ENCODE assay signal across 15 mouse cellular contexts in the genomic region with DNA sequence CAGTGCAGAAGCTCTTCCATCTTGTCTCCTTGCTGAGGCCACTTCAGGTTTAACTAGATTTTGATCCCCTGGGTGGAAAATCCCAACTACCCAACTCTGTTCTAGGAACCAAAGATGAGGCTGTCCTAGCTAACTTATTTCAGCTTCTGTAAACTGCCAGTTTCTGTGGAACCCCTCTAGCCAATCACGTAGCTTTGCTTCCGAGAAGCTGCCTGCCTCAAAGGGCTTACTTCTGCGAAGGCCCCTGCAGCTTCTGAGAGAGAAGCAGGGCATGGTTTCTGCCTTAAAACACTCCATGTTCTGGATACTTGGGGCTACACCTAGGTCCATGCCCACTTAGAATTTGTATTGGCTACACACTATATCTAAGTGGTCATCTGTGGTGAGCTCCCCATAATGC. TPM values are rescaled to one million over a fixed set of nuclear protein-coding genes. Genes with fewer than 3 reads are reported as not detected.
DNase-seq lines count a peak whose midpoint lies in the region; ATAC-seq and TF ChIP-seq lines count a peak whose summit lies in the region.
"Had no signal": no experiment of that assay in that cellular context is flagged by ENCODE, and none has a peak within 500 bp of the region (broad histone marks: within the 10 kb centered on the region; RNA-seq: fewer than 3 reads in every experiment).

No protein-coding gene starts in this region.

- peaks cover 30% of the 10 kb centered on the region for H3K4me1 ChIP-seq in forebrain, embryonic 13.5 days
- peaks cover 23% of the 10 kb centered on the region for H3K4me1 ChIP-seq in forebrain, embryonic 16.5 days (replicated peaks; ENCODE audit: control insufficient read depth, insufficient read depth, low read length)
- H3K4me1 ChIP-seq in intestine, embryonic 14.5 days (replicated peaks; ENCODE audit: control insufficient read depth, insufficient read depth, low read length): peaks cover 16% of the 10 kb centered on the region
- peaks cover 18% of the 10 kb centered on the region for H3K4me1 ChIP-seq in intestine, embryonic 16.5 days (ENCODE audit: control insufficient read depth, insufficient read depth, low read length)
- H3K4me1 ChIP-seq in midbrain, embryonic 15.5 days: peaks cover 26% of the 10 kb centered on the region
- peaks cover 34% of the 10 kb centered on the region for H3K4me1 ChIP-seq in midbrain, embryonic 13.5 days (replicated peaks)
- peaks cover 42% of the 10 kb centered on the region for H3K4me1 ChIP-seq in neural tube, embryonic 13.5 days (replicated peaks)
- H3K4me1 ChIP-seq in liver, postnatal 0 days (ENCODE audit: insufficient read depth): peaks cover 6% of the 10 kb centered on the region

- TF ChIP-seq EP300 in liver, postnatal 0 days (IDR thresholded peaks at IDR 0.05; ENCODE audit: low read depth): no peak

- H3K27ac ChIP-seq in forebrain, embryonic 13.5 days: peak overlapping the region; percentile 7
- H3K27ac ChIP-seq in forebrain, embryonic 16.5 days (ENCODE audit: low read length): no peak overlapping the region
- H3K27ac ChIP-seq in intestine, embryonic 14.5 days (ENCODE audit: low read depth): peak overlapping the region; percentile 49; the same call in 1 of the 2 replicates
- H3K27ac ChIP-seq in intestine, embryonic 16.5 days (ENCODE audit: low read length): no peak overlapping the region
- H3K27ac ChIP-seq in midbrain, embryonic 15.5 days: peak overlapping the region; percentile 68; the same call in 1 of the 2 replicates
- no peak overlapping the region for H3K27ac ChIP-seq in midbrain, embryonic 13.5 days
- peak overlapping the region; percentile 78 for H3K27ac ChIP-seq in neural tube, embryonic 13.5 days (replicated peaks)
- H3K27ac ChIP-seq in liver, postnatal 0 days (ENCODE audit: low read depth): no peak overlapping the region
- H3K27ac ChIP-seq: heart, adult 2 months; liver, embryonic 14.5 days had no signal

- no peaks in the 10 kb centered on the region for H3K36me3 ChIP-seq in forebrain, embryonic 13.5 days (ENCODE audit: poor library complexity, severe bottlenecking)
- H3K36me3 ChIP-seq in forebrain, embryonic 16.5 days (ENCODE audit: control insufficient read depth, insufficient read depth): no peaks in the 10 kb centered on the region
- H3K36me3 ChIP-seq in intestine, embryonic 14.5 days (ENCODE audit: control insufficient read depth, insufficient read depth, low read length): no peaks in the 10 kb centered on the region
- no peaks in the 10 kb centered on the region for H3K36me3 ChIP-seq in intestine, embryonic 16.5 days (ENCODE audit: control insufficient read depth, insufficient read depth, low read length)
- no peaks in the 10 kb centered on the region for H3K36me3 ChIP-seq in midbrain, embryonic 15.5 days (replicated peaks)
- no peaks in the 10 kb centered on the region for H3K36me3 ChIP-seq in midbrain, embryonic 13.5 days
- H3K36me3 ChIP-seq in neural tube, embryonic 13.5 days: no peaks in the 10 kb centered on the region
- H3K36me3 ChIP-seq in liver, postnatal 0 days (replicated peaks; ENCODE audit: insufficient read depth, low read length): no peaks in the 10 kb centered on the region
- H3K36me3 ChIP-seq: midbrain, embryonic 12.5 days had no signal

- peak; percentile 9; the same call in 1 of the 2 replicates for ATAC-seq in forebrain, embryonic 13.5 days
- ATAC-seq in forebrain, embryonic 16.5 days: no peak
- peak; percentile 25; the same call in 1 of the 2 replicates for ATAC-seq in intestine, embryonic 14.5 days (replicated peaks; ENCODE audit: low FRiP score, low TSS enrichment, low read depth)
- ATAC-seq in intestine, embryonic 16.5 days: no peak
- no peak for ATAC-seq in midbrain, embryonic 15.5 days (replicated peaks)
- no peak for ATAC-seq in midbrain, embryonic 13.5 days
- no peak for ATAC-seq in neural tube, embryonic 13.5 days (ENCODE audit: low read depth)
- no peak for ATAC-seq in liver, postnatal 0 days

- H3K9me3 ChIP-seq in forebrain, embryonic 13.5 days (replicated peaks): no peaks in the 10 kb centered on the region
- H3K9me3 ChIP-seq in forebrain, embryonic 16.5 days (ENCODE audit: control insufficient read depth, low read length): no peaks in the 10 kb centered on the region
- H3K9me3 ChIP-seq in intestine, embryonic 14.5 days (ENCODE audit: control insufficient read depth, low read length): no peaks in the 10 kb centered on the region
- H3K9me3 ChIP-seq in intestine, embryonic 16.5 days (ENCODE audit: control insufficient read depth, low read length): no peaks in the 10 kb centered on the region
- no peaks in the 10 kb centered on the region for H3K9me3 ChIP-seq in midbrain, embryonic 15.5 days
- no peaks in the 10 kb centered on the region for H3K9me3 ChIP-seq in midbrain, embryonic 13.5 days
- H3K9me3 ChIP-seq in neural tube, embryonic 13.5 days: no peaks in the 10 kb centered on the region
- H3K9me3 ChIP-seq in liver, postnatal 0 days (ENCODE audit: low read length): no peaks in the 10 kb centered on the region
- H3K9me3 ChIP-seq: midbrain, embryonic 12.5 days had no signal

- no peak for DNase-seq in intestine, embryonic 14.5 days (ENCODE audit: low spot score)
- DNase-seq in liver, postnatal 0 days: no peak
- DNase-seq: gastrocnemius, postnatal 10 days; right cerebral cortex, postnatal 14 days; thymus, postnatal 25 days had no signal

- H3K4me2 ChIP-seq in forebrain, embryonic 13.5 days: no peak overlapping the region
- no peak overlapping the region for H3K4me2 ChIP-seq in forebrain, embryonic 16.5 days (ENCODE audit: low read length)
- H3K4me2 ChIP-seq in intestine, embryonic 14.5 days (ENCODE audit: low read length): no peak overlapping the region
- H3K4me2 ChIP-seq in intestine, embryonic 16.5 days (ENCODE audit: low read depth, low read length): no peak overlapping the region
- no peak overlapping the region for H3K4me2 ChIP-seq in midbrain, embryonic 15.5 days
- H3K4me2 ChIP-seq in midbrain, embryonic 13.5 days (replicated peaks): no peak overlapping the region
- no peak overlapping the region for H3K4me2 ChIP-seq in neural tube, embryonic 13.5 days
- no peak overlapping the region for H3K4me2 ChIP-seq in liver, postnatal 0 days (ENCODE audit: low read depth, low read length)

- H3K9ac ChIP-seq in forebrain, embryonic 13.5 days: no peak overlapping the region
- no peak overlapping the region for H3K9ac ChIP-seq in forebrain, embryonic 16.5 days (replicated peaks; ENCODE audit: low read depth, low read length)
- no peak overlapping the region for H3K9ac ChIP-seq in intestine, embryonic 14.5 days (ENCODE audit: low read length)
- no peak overlapping the region for H3K9ac ChIP-seq in intestine, embryonic 16.5 days (ENCODE audit: low read depth, low read length)
- H3K9ac ChIP-seq in midbrain, embryonic 15.5 days: no peak overlapping the region
- H3K9ac ChIP-seq in midbrain, embryonic 13.5 days (replicated peaks): no peak overlapping the region
- no peak overlapping the region for H3K9ac ChIP-seq in neural tube, embryonic 13.5 days
- H3K9ac ChIP-seq in liver, postnatal 0 days (replicated peaks): no peak overlapping the region
- H3K9ac ChIP-seq: liver, embryonic 14.5 days had no signal

- 53% methylated on average over 3 of the region's 3 CpGs for WGBS in forebrain, embryonic 13.5 days
- WGBS in forebrain, embryonic 16.5 days: 34% methylated on average over 3 of the region's 3 CpGs
- WGBS in intestine, embryonic 14.5 days: 35% methylated on average over 3 of the region's 3 CpGs
- 44% methylated on average over 3 of the region's 3 CpGs for WGBS in intestine, embryonic 16.5 days
- WGBS in midbrain, embryonic 15.5 days: 51% methylated on average over 3 of the region's 3 CpGs
- WGBS in midbrain, embryonic 13.5 days: 47% methylated on average over 3 of the region's 3 CpGs
- 49% methylated on average over 3 of the region's 3 CpGs for WGBS in neural tube, embryonic 13.5 days
- 44% methylated on average over 3 of the region's 3 CpGs for WGBS in liver, postnatal 0 days (ENCODE audit: insufficient replicate concordance)

- H3K27me3 ChIP-seq in forebrain, embryonic 13.5 days: peaks cover 29% of the 10 kb centered on the region
- 0 out of 2 replicates have a peak, but pooled peaks cover 2% of the 10 kb centered on the region for H3K27me3 ChIP-seq in forebrain, embryonic 16.5 days (replicated peaks; ENCODE audit: control insufficient read depth, insufficient read depth, low read length)
- no peaks in the 10 kb centered on the region for H3K27me3 ChIP-seq in intestine, embryonic 14.5 days (replicated peaks; ENCODE audit: control insufficient read depth, insufficient read depth, low read length)
- H3K27me3 ChIP-seq in intestine, embryonic 16.5 days (replicated peaks; ENCODE audit: control insufficient read depth, insufficient read depth, low read length): no peaks in the 10 kb centered on the region
- H3K27me3 ChIP-seq in midbrain, embryonic 15.5 days (replicated peaks): no peaks in the 10 kb centered on the region
- H3K27me3 ChIP-seq in midbrain, embryonic 13.5 days: 0 out of 2 replicates have a peak, but pooled peaks cover 7% of the 10 kb centered on the region
- H3K27me3 ChIP-seq in neural tube, embryonic 13.5 days: no peaks in the 10 kb centered on the region
- no peaks in the 10 kb centered on the region for H3K27me3 ChIP-seq in liver, postnatal 0 days (ENCODE audit: insufficient read depth, low read length)
- H3K27me3 ChIP-seq: midbrain, embryonic 12.5 days had no signal

- H3K4me3 ChIP-seq in forebrain, embryonic 13.5 days: no peak overlapping the region
- no peak overlapping the region for H3K4me3 ChIP-seq in forebrain, embryonic 16.5 days (replicated peaks; ENCODE audit: low read length)
- H3K4me3 ChIP-seq in intestine, embryonic 14.5 days (ENCODE audit: low read depth, low read length): no peak overlapping the region
- H3K4me3 ChIP-seq in intestine, embryonic 16.5 days (ENCODE audit: low read length): no peak overlapping the region
- H3K4me3 ChIP-seq in midbrain, embryonic 15.5 days: no peak overlapping the region
- no peak overlapping the region for H3K4me3 ChIP-seq in midbrain, embryonic 13.5 days (replicated peaks)
- H3K4me3 ChIP-seq in neural tube, embryonic 13.5 days: no peak overlapping the region
- no peak overlapping the region for H3K4me3 ChIP-seq in liver, postnatal 0 days (ENCODE audit: low read depth, low read length)

- TF ChIP-seq CTCF in liver, postnatal 0 days (IDR thresholded peaks at IDR 0.05; ENCODE audit: low read depth): no peak

RNA-seq across cellular contexts. Expression of a gene that starts 36.1 kb away (rescaled TPM):
- polyA plus RNA-seq in forebrain, embryonic 13.5 days (2015; fragmentation: Nextera tagmentation; extraction: Ambion mirVana): 0.13 and 0.39 TPM in 2 replicates
- polyA plus RNA-seq in forebrain, embryonic 16.5 days (2015; fragmentation: Nextera tagmentation; extraction: Ambion mirVana): 0.21 and 0.48 TPM in 2 replicates
- polyA plus RNA-seq in intestine, embryonic 14.5 days (2014; fragmentation: Nextera tagmentation; extraction: Ambion mirVana): not detected in 2 replicates
- polyA plus RNA-seq in intestine, embryonic 16.5 days (2015; fragmentation: Nextera tagmentation; extraction: Ambion mirVana): 0.04 and 0.15 TPM in 2 replicates
- 0.19 and 0.32 TPM in 2 replicates for polyA plus RNA-seq in midbrain, embryonic 15.5 days (2015; fragmentation: Nextera tagmentation; extraction: Ambion mirVana)
- polyA plus RNA-seq in midbrain, embryonic 13.5 days (2015; fragmentation: Nextera tagmentation; extraction: Ambion mirVana): 0.14 TPM in 1 of 2 replicates, not detected in the other
- polyA plus RNA-seq in neural tube, embryonic 13.5 days (2015; fragmentation: Nextera tagmentation; extraction: Ambion mirVana): 0.18 and 0.33 TPM in 2 replicates
- not detected in 2 replicates for polyA plus RNA-seq in liver, postnatal 0 days (2015; fragmentation: Nextera tagmentation; extraction: Ambion mirVana)
- polyA plus RNA-seq: kidney, adult 2 months; liver, embryonic 14.5 days had no signal

Comparison
In these comparisons a context has a peak if more than half of its experiments do, and no peak if none do; other contexts are left out.
1. ATAC-seq: peak in forebrain, embryonic 13.5 days (single experiment) and intestine, embryonic 14.5 days (single experiment); none in forebrain, embryonic 16.5 days (single experiment), intestine, embryonic 16.5 days (single experiment), midbrain, embryonic 15.5 days (single experiment), midbrain, embryonic 13.5 days (single experiment), neural tube, embryonic 13.5 days (single experiment) and liver, postnatal 0 days (single experiment).
2. H3K27ac ChIP-seq: peak in forebrain, embryonic 13.5 days (single experiment), intestine, embryonic 14.5 days (single experiment), midbrain, embryonic 15.5 days (single experiment) and neural tube, embryonic 13.5 days (single experiment); none in forebrain, embryonic 16.5 days (single experiment), intestine, embryonic 16.5 days (single experiment), midbrain, embryonic 13.5 days (single experiment) and liver, postnatal 0 days (single experiment).